In genomic region chr1:191777521-191777920, GRCm38 (mm10) we compare ENCODE assay signal across 18 mouse cellular contexts.
"Had no signal": no experiment of that assay in that cellular context is flagged by ENCODE, and none has a peak within 500 bp of the region (broad histone marks: within the 10 kb centered on the region; RNA-seq: fewer than 3 reads in every experiment).

No protein-coding gene starts in this region.

- H3K27me3 ChIP-seq: midbrain, embryonic 12.5 days; neural tube, embryonic 13.5 days; neural tube, embryonic 15.5 days had no signal

- H3K4me3 ChIP-seq: midbrain, embryonic 10.5 days; midbrain, embryonic 12.5 days; myocyte; neural tube, embryonic 13.5 days; neural tube, embryonic 15.5 days had no signal

- H3K9ac ChIP-seq: liver, embryonic 14.5 days; lung, embryonic 14.5 days; midbrain, embryonic 12.5 days; neural tube, embryonic 13.5 days; neural tube, embryonic 15.5 days had no signal

- H3K4me1 ChIP-seq: neural tube, embryonic 13.5 days; neural tube, embryonic 15.5 days had no signal

- DNase-seq: lung, adult 18-20 months; lung, embryonic 14.5 days; lung, postnatal 10 days; lung, postnatal 4 days; midbrain, embryonic 14.5 days; right cerebral cortex, adult 18-20 months; right cerebral cortex, postnatal 25 days; right cerebral cortex, postnatal 4 days; spleen, adult 18-20 months; thymus, adult 18-20 months; thymus, postnatal 25 days; thymus, postnatal 4 days had no signal

- H3K27ac ChIP-seq: liver, embryonic 14.5 days; midbrain, embryonic 10.5 days; midbrain, embryonic 12.5 days; neural tube, embryonic 13.5 days; neural tube, embryonic 15.5 days had no signal
